Mouse (Mus musculus) embryonic stem cell, embryonic (primary cell): ENCODE data around the gene Ripor3.

Experiments
- CTCF ChIA-PET, 4 experiments: fragments of 300-600 bp in 2 of 4; fragments of 350-600 bp in 2 of 4; sonication (Branson Sonifier 250); formaldehyde crosslinking; loops; one replicate each; lab custom pipeline; 2022; ENCODE audit warnings: inconsistent platforms in 2 of 4; lab: Charles Lee
- POLR2A ChIA-PET, 4 experiments: fragments of 300-600 bp in 2 of 4; fragments of 350-600 bp in 2 of 4; sonication (Branson Sonifier 250); formaldehyde crosslinking; loops; one replicate each; lab custom pipeline; 2022; ENCODE audit warnings: antibody characterized with exemption in 4 of 4, inconsistent platforms in 1 of 4; lab: Charles Lee

Gene Ripor3

GRCm38 (mm10) chr2:168009936-168010668, at the start of gene Ripor3:
Gene Ripor3, minus strand, starts transcription at chr2:168010618.
- ChIA-PET POLR2A (interaction anchor here in 2 of 4 experiments (0.6 to 1.3 kb wide), 3 partner anchors 21 to 812 kb away, joined by 3 to 4 read pairs (median 3); no protein-coding TSS in a partner anchor), CTCF (interaction anchor here (0.5 to 3.1 kb wide), 62 partner anchors 8 to 966 kb away, joined by 3 to 27 read pairs (median 4); partner anchors contain the start of genes Pard6b (in 2 of the 4) and Cebpb (in 1 of the 4))

GRCm38 (mm10) chr2:168059200-168059790, 48.9 kb upstream of the Ripor3 start:
- CTCF ChIA-PET = interaction anchor here (0.5 to 4.2 kb wide), 58 partner anchors 8 to 379 kb away, joined by 3 to 27 read pairs (median 3); partner anchors contain the start of genes Pard6b (in 3 of the 4) and Adnp (in 1 of the 4)
- POLR2A ChIA-PET = interaction anchor here in 3 of 4 experiments (0.7 to 2.1 kb wide), 13 partner anchors 8 to 466 kb away, joined by 3 to 10 read pairs (median 4); partner anchors contain the start of gene Pard6b (in 1 of the 3)

- CTCF ChIA-PET = interaction anchor here (0.5 to 4.2 kb wide), 59 partner anchors 8 to 379 kb away, joined by 3 to 27 read pairs (median 3); partner anchors contain the start of genes Pard6b (in 3 of the 4) and Adnp (in 1 of the 4)
- POLR2A ChIA-PET = interaction anchor here in 3 of 4 experiments (0.6 to 2.1 kb wide), 15 partner anchors 8 to 466 kb away, joined by 3 to 10 read pairs (median 4); partner anchors contain the start of gene Pard6b (in 1 of the 3)
Measured at GRCm38 (mm10) chr2:168058488-168059199, 48.2 kb upstream of the Ripor3 start.

- ChIA-PET POLR2A (interaction anchor here in 2 of 4 experiments (0.7 to 2.1 kb wide), 7 partner anchors 11 to 175 kb away, joined by 3 to 8 read pairs (median 4); no protein-coding TSS in a partner anchor), CTCF (interaction anchor here in 3 of 4 experiments (0.6 to 4.2 kb wide), 7 partner anchors 9 to 175 kb away, joined by 3 to 27 read pairs (median 3); no protein-coding TSS in a partner anchor)
Measured at GRCm38 (mm10) chr2:168057876-168058275, 47.5 kb upstream of the Ripor3 start.

GRCm38 (mm10) chr2:168056666-168056933, 46.2 kb upstream of the Ripor3 start:
- ChIA-PET POLR2A (interaction anchor here in 2 of 4 experiments (0.7 to 1.5 kb wide), 6 partner anchors 10 to 176 kb away, joined by 3 to 5 read pairs (median 4); no protein-coding TSS in a partner anchor), CTCF (interaction anchor here in 2 of 4 experiments (0.7 to 4.2 kb wide), 5 partner anchors 10 to 41 kb away, joined by 4 to 27 read pairs (median 5); no protein-coding TSS in a partner anchor)

- ChIA-PET POLR2A (interaction anchor here in 2 of 4 experiments (0.7 to 1.5 kb wide), 5 partner anchors 10 to 176 kb away, joined by 3 to 5 read pairs (median 3); no protein-coding TSS in a partner anchor), CTCF (interaction anchor here (0.7 to 4.2 kb wide), 8 partner anchors 10 to 505 kb away, joined by 3 to 27 read pairs (median 4); no protein-coding TSS in a partner anchor)
Measured at GRCm38 (mm10) chr2:168055910-168056665, 45.7 kb upstream of the Ripor3 start.

- CTCF ChIA-PET = no interaction called here
- POLR2A ChIA-PET = interaction anchor here in 2 of 4 experiments (0.8 to 1.5 kb wide), 3 partner anchors 14 to 27 kb away, joined by 3 to 4 read pairs (median 3); no protein-coding TSS in a partner anchor
Measured at GRCm38 (mm10) chr2:168054142-168054541, 43.7 kb upstream of the Ripor3 start.

GRCm38 (mm10) chr2:168052689-168053088, 42.3 kb upstream of the Ripor3 start:
- POLR2A ChIA-PET = interaction anchor here in 1 of 4 experiments (0.6 to 1.5 kb wide), 4 partner anchors 20 to 43 kb away, joined by 3 to 5 read pairs (median 4); no protein-coding TSS in a partner anchor
- CTCF ChIA-PET = interaction anchor here (0.6 to 3.6 kb wide), 24 partner anchors 10 to 692 kb away, joined by 3 to 16 read pairs (median 4); partner anchors contain the start of gene Pard6b (in 1 of the 4)

GRCm38 (mm10) chr2:168052156-168052555, 41.7 kb upstream of the Ripor3 start:
- ChIA-PET POLR2A (interaction anchor here in 2 of 4 experiments (1.0 to 1.4 kb wide), 3 partner anchors 21 to 42 kb away, joined by 4 to 5 read pairs (median 4); no protein-coding TSS in a partner anchor), CTCF (interaction anchor here (0.5 to 3.6 kb wide), 19 partner anchors 10 to 296 kb away, joined by 3 to 16 read pairs (median 4); partner anchors contain the start of gene Pard6b (in 1 of the 4))

GRCm38 (mm10) chr2:168050000-168050942, 39.9 kb upstream of the Ripor3 start:
- CTCF ChIA-PET = interaction anchor here (0.5 to 3.6 kb wide), 35 partner anchors 9 to 517 kb away, joined by 3 to 16 read pairs (median 6); partner anchors contain the start of genes Pard6b (in 2 of the 4) and Ripor3 (in 1 of the 4)
- POLR2A ChIA-PET = interaction anchor here (0.6 to 1.7 kb wide), 20 partner anchors 9 to 262 kb away, joined by 3 to 6 read pairs (median 4); partner anchors contain the start of genes Adnp (in 1 of the 4) and Pard6b (in 1 of the 4)

GRCm38 (mm10) chr2:168049002-168049635, 38.7 kb upstream of the Ripor3 start:
- POLR2A ChIA-PET = interaction anchor here in 1 of 4 experiments (0.8 kb wide), 1 partner anchor 49 kb away, joined by 4 read pairs; no protein-coding TSS in a partner anchor
- CTCF ChIA-PET = interaction anchor here in 1 of 4 experiments (1.5 kb wide), 1 partner anchor 18 kb away, joined by 5 read pairs; no protein-coding TSS in a partner anchor

- CTCF ChIA-PET = interaction anchor here (0.5 to 3.3 kb wide), 39 partner anchors 9 to 719 kb away, joined by 3 to 27 read pairs (median 4); partner anchors contain the start of gene Ripor3 (in 1 of the 4)
Measured at GRCm38 (mm10) chr2:168046467-168046866, 36.0 kb upstream of the Ripor3 start.

GRCm38 (mm10) chr2:168045771-168046170, 35.4 kb upstream of the Ripor3 start:
- ChIA-PET CTCF (interaction anchor here (0.6 to 3.3 kb wide), 38 partner anchors 9 to 500 kb away, joined by 3 to 27 read pairs (median 4); partner anchors contain the start of gene Ripor3 (in 1 of the 4)), POLR2A (interaction anchor here in 3 of 4 experiments (0.6 to 2.0 kb wide), 9 partner anchors 11 to 688 kb away, joined by 3 to 5 read pairs (median 4); no protein-coding TSS in a partner anchor)

More at GRCm38 (mm10) chr2:168046467-168046866, 36.0 kb upstream of the Ripor3 start:
- POLR2A ChIA-PET = interaction anchor here in 3 of 4 experiments (0.6 to 2.0 kb wide), 7 partner anchors 10 to 366 kb away, joined by 3 to 5 read pairs (median 3); partner anchors contain the start of gene Pard6b (in 1 of the 3)

GRCm38 (mm10) chr2:168045357-168045756, 34.9 kb upstream of the Ripor3 start:
- POLR2A ChIA-PET = interaction anchor here in 3 of 4 experiments (0.6 to 2.0 kb wide), 8 partner anchors 11 to 689 kb away, joined by 3 to 5 read pairs (median 4); no protein-coding TSS in a partner anchor
- CTCF ChIA-PET = interaction anchor here (0.6 to 3.3 kb wide), 23 partner anchors 9 to 370 kb away, joined by 3 to 27 read pairs (median 4); partner anchors contain the start of gene Ripor3 (in 1 of the 4)
